Mouse (Mus musculus): ENCODE measurements around the gene Hace1. TPM values are rescaled to one million over a fixed set of nuclear protein-coding genes. Genes with fewer than 3 reads are reported as not detected.
"Not testable (repeated sequence)": the region's sequence is repeated elsewhere in the genome, so short reads cannot be mapped to it uniquely, and the experiment has no call there.

The Hace1 gene
- polyA plus RNA-seq (2015; fragmentation: Nextera tagmentation; extraction: Ambion mirVana), result 33.3 and 33.6 TPM in 2 replicates

DNA sequence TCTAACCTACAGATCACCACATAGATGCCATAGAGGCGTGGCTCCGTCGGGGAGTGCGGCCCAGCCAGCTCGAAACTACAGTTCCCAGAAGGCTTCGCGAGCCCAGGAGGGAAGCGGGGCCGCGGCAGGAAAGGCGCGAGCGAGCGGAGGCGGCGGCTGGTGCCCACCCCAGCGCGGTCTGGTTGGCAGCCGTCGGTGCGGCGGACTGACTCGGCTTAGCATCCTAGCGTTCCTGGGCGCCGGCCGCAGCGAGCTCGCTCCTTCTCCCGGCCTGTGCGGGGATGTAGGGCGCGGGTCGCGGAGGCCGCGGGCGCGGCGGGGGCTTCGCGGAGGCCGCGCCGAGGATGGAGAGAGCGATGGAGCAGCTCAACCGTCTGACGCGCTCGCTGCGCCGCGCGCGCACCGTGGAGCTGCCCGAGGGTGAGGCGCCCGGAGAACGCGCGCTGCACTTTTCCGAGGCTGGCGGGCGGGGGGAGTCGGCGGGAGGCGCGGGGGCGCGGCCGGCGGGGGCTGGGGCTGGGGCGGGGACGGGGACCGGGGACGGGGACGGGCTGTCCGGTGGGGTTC is at the start of gene Hace1:
Gene Hace1, plus strand, starts transcription at position 99 of the 567 bp plus-strand sequence.
- H3K9me3 ChIP-seq (replicated peaks; ENCODE audit: control insufficient read depth, low read length), result no peaks in the 10 kb centered on the region
- peak within 1 kb of the TSS; percentile 95 for H3K27ac ChIP-seq (ENCODE audit: low read length)
- H3K4me3 ChIP-seq (ENCODE audit: low read depth, low read length), result peak within 1 kb of the TSS; percentile 97
- peak within 1 kb of the TSS; percentile 62 for H3K4me2 ChIP-seq (ENCODE audit: low read depth, low read length)
- 0% methylated on average over 65 of the region's 79 CpGs for WGBS (ENCODE audit: insufficient replicate concordance)
- no peaks in the 10 kb centered on the region for H3K36me3 ChIP-seq (ENCODE audit: control insufficient read depth, insufficient read depth)
- no peaks in the 10 kb centered on the region for H3K27me3 ChIP-seq (ENCODE audit: control insufficient read depth, insufficient read depth, low read depth, low read length)
- peak; percentile 92 for ATAC-seq (ENCODE audit: low read depth)
- H3K9ac ChIP-seq (ENCODE audit: low read depth, low read length), result peak within 1 kb of the TSS; percentile 98
- peaks cover 19% of the 10 kb centered on the region for H3K4me1 ChIP-seq (ENCODE audit: control insufficient read depth, low read depth, low read length)

DNA sequence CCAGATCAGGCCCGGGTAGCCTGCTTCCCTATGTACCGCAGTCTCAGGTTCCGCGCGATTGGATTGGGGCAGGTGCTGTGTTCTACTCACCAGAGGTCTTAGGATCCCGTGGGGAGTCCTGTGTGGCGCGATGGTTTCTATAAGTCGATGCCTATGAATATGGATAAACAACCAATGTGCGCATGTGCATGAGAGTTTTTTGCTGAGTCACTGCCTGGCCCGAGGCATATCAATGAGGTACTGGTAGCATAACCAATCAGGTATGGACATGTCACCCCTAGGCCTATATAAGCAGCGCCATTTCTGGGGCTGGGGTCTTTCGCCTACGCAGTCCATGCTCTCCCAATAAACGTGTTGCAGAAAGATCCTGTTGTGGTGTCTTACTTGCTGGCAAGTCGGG is 40.3 kb upstream of the Hace1 start:
- not testable (repeated sequence) for H3K36me3 ChIP-seq (ENCODE audit: control insufficient read depth, insufficient read depth); H3K9me3 ChIP-seq (replicated peaks; ENCODE audit: control insufficient read depth, low read length); H3K27ac ChIP-seq (ENCODE audit: low read length); H3K9ac ChIP-seq (ENCODE audit: low read depth, low read length); H3K4me3 ChIP-seq (ENCODE audit: low read depth, low read length); H3K27me3 ChIP-seq (ENCODE audit: control insufficient read depth, insufficient read depth, low read depth, low read length); H3K4me2 ChIP-seq (ENCODE audit: low read depth, low read length); H3K4me1 ChIP-seq (ENCODE audit: control insufficient read depth, low read depth, low read length); ATAC-seq (ENCODE audit: low read depth)
- WGBS (ENCODE audit: insufficient replicate concordance), result 84% methylated on average over 16 of the region's 16 CpGs

DNA sequence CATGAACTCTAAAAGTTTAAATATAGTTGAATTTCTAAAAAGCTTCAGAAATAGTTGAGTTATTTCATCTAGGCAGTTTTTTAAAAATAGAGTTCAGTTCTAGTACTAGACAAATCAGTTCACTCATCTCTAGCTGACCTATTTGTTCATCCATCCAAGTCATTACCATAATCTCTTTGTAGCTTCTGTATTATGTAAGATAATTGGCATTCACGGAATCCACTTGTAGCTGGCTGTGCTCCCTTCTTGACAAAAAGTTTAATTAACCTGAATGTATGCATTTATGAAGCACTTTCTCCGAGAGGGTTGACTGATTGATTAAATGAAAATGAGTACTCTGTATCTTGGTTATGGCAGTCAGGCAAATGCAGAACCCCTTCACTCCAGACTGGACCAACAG is 34.9 kb upstream of the Hace1 start:
- H3K9ac ChIP-seq (ENCODE audit: low read depth, low read length), result no peak overlapping the region
- no peak overlapping the region for H3K4me2 ChIP-seq (ENCODE audit: low read depth, low read length)
- H3K4me1 ChIP-seq (ENCODE audit: control insufficient read depth, low read depth, low read length), result no peaks in the 10 kb centered on the region
- whole genome bisulfite sequencing (ENCODE audit: insufficient replicate concordance), result 53% methylated on average over 2 of the region's 2 CpGs
- ATAC-seq (ENCODE audit: low read depth), result no peak
- H3K9me3 ChIP-seq (replicated peaks; ENCODE audit: control insufficient read depth, low read length), result no peaks in the 10 kb centered on the region
- H3K27me3 ChIP-seq (ENCODE audit: control insufficient read depth, insufficient read depth, low read depth, low read length), result no peaks in the 10 kb centered on the region
- H3K27ac ChIP-seq (ENCODE audit: low read length), result no peak overlapping the region
- H3K4me3 ChIP-seq (ENCODE audit: low read depth, low read length), result no peak overlapping the region
- no peaks in the 10 kb centered on the region for H3K36me3 ChIP-seq (ENCODE audit: control insufficient read depth, insufficient read depth)

- H3K4me1 ChIP-seq (ENCODE audit: control insufficient read depth, low read depth, low read length), result no peaks in the 10 kb centered on the region
- H3K27me3 ChIP-seq (ENCODE audit: control insufficient read depth, insufficient read depth, low read depth, low read length), result no peaks in the 10 kb centered on the region
- no peak overlapping the region for H3K4me2 ChIP-seq (ENCODE audit: low read depth, low read length)
- H3K9ac ChIP-seq (ENCODE audit: low read depth, low read length), result no peak overlapping the region
- WGBS (ENCODE audit: insufficient replicate concordance), result 36% methylated on average over 7 of the region's 7 CpGs
- no peak overlapping the region for H3K4me3 ChIP-seq (ENCODE audit: low read depth, low read length)
- no peaks in the 10 kb centered on the region for H3K9me3 ChIP-seq (replicated peaks; ENCODE audit: control insufficient read depth, low read length)
- ATAC-seq (ENCODE audit: low read depth), result no peak
- H3K36me3 ChIP-seq (ENCODE audit: control insufficient read depth, insufficient read depth), result no peaks in the 10 kb centered on the region
- H3K27ac ChIP-seq (ENCODE audit: low read length), result no peak overlapping the region
These were observed 30.8 kb upstream of the Hace1 start for GRCm38 (mm10) chr10:45546799-45547198.

DNA sequence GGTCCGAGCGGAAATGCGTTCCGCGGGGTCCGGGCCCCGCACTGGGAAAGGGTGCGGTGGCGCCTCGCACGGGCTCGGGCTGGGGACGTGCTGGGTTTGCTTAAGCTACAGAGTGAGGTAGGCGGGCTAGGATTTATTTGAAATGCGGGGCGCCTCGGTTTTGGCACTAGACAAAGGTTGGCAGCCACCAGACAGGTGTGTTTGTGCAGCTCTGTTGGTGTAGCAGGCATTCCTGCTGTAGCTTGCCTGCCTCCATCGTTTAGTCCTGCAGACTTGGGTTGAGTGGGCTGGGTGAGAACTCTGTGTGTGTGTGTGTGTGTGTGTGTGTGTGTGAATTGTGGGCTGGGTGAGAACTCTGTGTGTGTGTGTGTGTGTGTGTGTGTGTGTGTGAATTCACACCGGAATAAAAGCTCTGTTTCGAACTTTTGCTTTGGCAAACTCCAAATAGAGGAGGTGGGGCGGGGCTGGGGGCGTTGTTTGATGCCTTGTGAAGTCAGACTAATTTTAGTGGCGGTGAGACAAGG is 731 bp downstream of the Hace1 start:
- WGBS (ENCODE audit: insufficient replicate concordance), result 0% methylated on average over 23 of the region's 23 CpGs
- no peaks in the 10 kb centered on the region for H3K27me3 ChIP-seq (ENCODE audit: control insufficient read depth, insufficient read depth, low read depth, low read length)
- peak overlapping the region; percentile 62 for H3K4me2 ChIP-seq (ENCODE audit: low read depth, low read length)
- peaks cover 20% of the 10 kb centered on the region for H3K4me1 ChIP-seq (ENCODE audit: control insufficient read depth, low read depth, low read length)
- no peaks in the 10 kb centered on the region for H3K36me3 ChIP-seq (ENCODE audit: control insufficient read depth, insufficient read depth)
- H3K9me3 ChIP-seq (replicated peaks; ENCODE audit: control insufficient read depth, low read length), result no peaks in the 10 kb centered on the region
- ATAC-seq (ENCODE audit: low read depth), result peak; percentile 71
- peak overlapping the region; percentile 98 for H3K9ac ChIP-seq (ENCODE audit: low read depth, low read length)
- peak overlapping the region; percentile 97 for H3K4me3 ChIP-seq (ENCODE audit: low read depth, low read length)
- H3K27ac ChIP-seq (ENCODE audit: low read length), result peak overlapping the region; percentile 95

DNA sequence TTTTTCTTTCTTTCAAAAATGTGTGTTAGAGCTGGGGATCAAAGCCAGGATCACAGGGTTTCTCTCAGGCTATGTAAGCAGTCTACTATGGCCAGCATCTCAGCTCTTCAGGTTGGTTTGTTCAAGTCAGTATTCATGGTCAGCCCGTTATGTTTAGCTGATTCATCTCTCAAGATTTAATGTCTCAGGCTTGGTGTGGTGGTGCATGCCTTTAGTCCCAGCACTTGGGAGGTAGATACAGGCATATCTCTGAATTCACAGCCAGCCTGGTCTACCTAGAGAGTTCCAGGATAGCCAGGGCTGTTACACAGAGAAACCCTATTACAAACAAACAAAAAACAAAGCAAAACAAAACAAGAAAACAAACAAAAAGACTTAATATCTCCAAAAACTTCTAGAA is 5.7 kb downstream of the Hace1 start:
- no peaks in the 10 kb centered on the region for H3K9me3 ChIP-seq (replicated peaks; ENCODE audit: control insufficient read depth, low read length)
- H3K36me3 ChIP-seq (ENCODE audit: control insufficient read depth, insufficient read depth), result no peaks in the 10 kb centered on the region
- H3K9ac ChIP-seq (ENCODE audit: low read depth, low read length), result peak overlapping the region; percentile 75
- no peaks in the 10 kb centered on the region for H3K27me3 ChIP-seq (ENCODE audit: control insufficient read depth, insufficient read depth, low read depth, low read length)
- peak overlapping the region; percentile 99 for H3K27ac ChIP-seq (ENCODE audit: low read length)
- peak overlapping the region; percentile 24; the same call in 1 of the 2 replicates for H3K4me3 ChIP-seq (ENCODE audit: low read depth, low read length)
- ATAC-seq (ENCODE audit: low read depth), result peak; percentile 73
- peak overlapping the region; percentile 58 for H3K4me2 ChIP-seq (ENCODE audit: low read depth, low read length)
- peaks cover 32% of the 10 kb centered on the region for H3K4me1 ChIP-seq (ENCODE audit: control insufficient read depth, low read depth, low read length)
- 19% methylated on average over 1 of the region's 1 CpGs for WGBS (ENCODE audit: insufficient replicate concordance)

DNA sequence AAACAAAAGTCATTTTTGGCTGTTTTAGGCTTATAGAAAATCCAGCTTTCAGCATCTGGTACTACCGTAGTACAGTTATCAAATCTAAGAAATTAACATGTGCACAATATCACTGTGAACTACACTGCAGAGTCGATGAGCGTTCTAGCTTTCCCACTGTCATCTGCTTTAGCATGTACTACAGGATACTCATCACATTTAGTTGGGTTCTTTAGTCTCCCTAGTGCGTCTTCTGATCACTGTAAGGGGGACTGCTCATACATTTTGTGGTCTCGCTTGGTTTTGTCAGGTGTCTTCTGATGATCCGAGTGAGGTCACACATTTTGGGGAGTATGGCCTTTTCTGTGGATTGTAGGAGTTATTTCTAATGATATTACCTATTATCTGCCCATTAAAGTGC is 6.2 kb downstream of the Hace1 start:
- whole genome bisulfite sequencing (ENCODE audit: insufficient replicate concordance), result 21% methylated on average over 6 of the region's 6 CpGs

DNA sequence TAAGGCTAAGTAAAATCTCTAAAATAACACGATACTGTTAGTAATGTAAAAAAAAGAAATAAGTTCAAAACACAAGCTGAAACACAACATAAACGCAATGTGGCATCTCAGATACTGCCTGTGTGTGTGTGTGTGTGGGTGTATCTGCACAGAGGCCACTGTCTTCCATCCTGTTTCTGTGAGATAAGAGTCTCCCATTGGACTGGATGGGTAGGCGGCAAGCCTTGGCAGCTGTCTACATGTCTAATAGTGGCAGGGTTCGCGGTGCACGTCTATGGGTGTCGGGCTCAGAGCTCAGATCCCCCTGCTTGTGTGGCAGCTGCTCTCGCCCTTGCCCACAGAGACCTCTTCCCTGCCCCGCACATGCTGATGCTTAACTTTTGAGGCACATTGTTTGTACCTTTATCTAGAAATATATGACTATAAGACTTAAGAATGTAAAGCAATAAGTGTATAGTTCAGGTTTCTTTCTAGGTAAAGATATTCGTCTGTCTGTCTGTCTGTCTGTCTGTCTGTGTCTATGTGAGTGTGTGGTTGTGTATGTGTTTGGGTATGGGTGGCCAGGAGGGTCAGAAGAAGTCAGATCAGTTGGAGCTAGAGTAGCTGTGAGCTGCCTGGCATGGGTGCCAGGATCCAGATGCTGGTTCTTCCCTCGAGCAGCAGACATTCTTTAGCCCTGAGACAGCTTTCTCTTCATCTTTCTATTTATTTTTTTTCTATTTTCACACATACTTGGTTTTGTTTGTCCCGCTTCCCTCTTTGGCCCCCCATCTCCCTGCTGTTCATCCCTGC is 6.9 kb downstream of the Hace1 start:
- H3K27me3 ChIP-seq (ENCODE audit: control insufficient read depth, insufficient read depth, low read depth, low read length), result no peaks in the 10 kb centered on the region
- peak overlapping the region; percentile 58 for H3K4me2 ChIP-seq (ENCODE audit: low read depth, low read length)
- H3K36me3 ChIP-seq (ENCODE audit: control insufficient read depth, insufficient read depth), result peaks cover 2% of the 10 kb centered on the region; the same call in 1 of the 2 replicates
- peak overlapping the region; percentile 74 for H3K9ac ChIP-seq (ENCODE audit: low read depth, low read length)
- peak; percentile 99 for ATAC-seq (ENCODE audit: low read depth)
- peak overlapping the region; percentile 44 for H3K4me3 ChIP-seq (ENCODE audit: low read depth, low read length)
- H3K9me3 ChIP-seq (replicated peaks; ENCODE audit: control insufficient read depth, low read length), result no peaks in the 10 kb centered on the region
- 22% methylated on average over 12 of the region's 12 CpGs for WGBS (ENCODE audit: insufficient replicate concordance)
- H3K4me1 ChIP-seq (ENCODE audit: control insufficient read depth, low read depth, low read length), result peaks cover 36% of the 10 kb centered on the region
- peak overlapping the region; percentile 99 for H3K27ac ChIP-seq (ENCODE audit: low read length)

More for the DNA sequence above, 6.2 kb downstream of the Hace1 start:
- Histone ChIP-seq H3K9me3 (replicated peaks; ENCODE audit: control insufficient read depth, low read length) (no peaks in the 10 kb centered on the region), H3K27ac (ENCODE audit: low read length) (peak overlapping the region; percentile 99), H3K36me3 (ENCODE audit: control insufficient read depth, insufficient read depth) (no peaks in the 10 kb centered on the region), H3K4me3 (ENCODE audit: low read depth, low read length) (peak overlapping the region; percentile 46), H3K4me1 (ENCODE audit: control insufficient read depth, low read depth, low read length) (peaks cover 36% of the 10 kb centered on the region), H3K9ac (ENCODE audit: low read depth, low read length) (peak overlapping the region; percentile 75), H3K27me3 (ENCODE audit: control insufficient read depth, insufficient read depth, low read depth, low read length) (no peaks in the 10 kb centered on the region), H3K4me2 (ENCODE audit: low read depth, low read length) (peak overlapping the region; percentile 58)
- ATAC-seq (ENCODE audit: low read depth), result peak; percentile 57

- no peaks in the 10 kb centered on the region; the same call in 1 of the 2 replicates for H3K4me1 ChIP-seq (ENCODE audit: control insufficient read depth, low read depth, low read length)
- H3K9ac ChIP-seq (ENCODE audit: low read depth, low read length), result no peak overlapping the region
- no peaks in the 10 kb centered on the region for H3K27me3 ChIP-seq (ENCODE audit: control insufficient read depth, insufficient read depth, low read depth, low read length)
- no peaks in the 10 kb centered on the region for H3K9me3 ChIP-seq (replicated peaks; ENCODE audit: control insufficient read depth, low read length)
- ATAC-seq (ENCODE audit: low read depth), result no peak
- WGBS (ENCODE audit: insufficient replicate concordance), result 82% methylated on average over 3 of the region's 3 CpGs
- H3K4me3 ChIP-seq (ENCODE audit: low read depth, low read length), result no peak overlapping the region
- H3K4me2 ChIP-seq (ENCODE audit: low read depth, low read length), result no peak overlapping the region
- peaks cover 21% of the 10 kb centered on the region for H3K36me3 ChIP-seq (ENCODE audit: control insufficient read depth, insufficient read depth)
- peak overlapping the region; percentile 41; the same call in 1 of the 2 replicates for H3K27ac ChIP-seq (ENCODE audit: low read length)
These were observed 28.2 kb downstream of the Hace1 start for GRCm38 (mm10) chr10:45605853-45606252.

Measured in liver, embryonic 16.5 days (tissue).